Mouse (Mus musculus): ENCODE results near the gene Polr2c. TPM values are rescaled to one million over a fixed set of nuclear protein-coding genes. Genes with fewer than 3 reads are reported as not detected.

Polr2c gene
- polyA plus RNA-seq, 1 experiment from 2014 or later = 117 TPM

DNA sequence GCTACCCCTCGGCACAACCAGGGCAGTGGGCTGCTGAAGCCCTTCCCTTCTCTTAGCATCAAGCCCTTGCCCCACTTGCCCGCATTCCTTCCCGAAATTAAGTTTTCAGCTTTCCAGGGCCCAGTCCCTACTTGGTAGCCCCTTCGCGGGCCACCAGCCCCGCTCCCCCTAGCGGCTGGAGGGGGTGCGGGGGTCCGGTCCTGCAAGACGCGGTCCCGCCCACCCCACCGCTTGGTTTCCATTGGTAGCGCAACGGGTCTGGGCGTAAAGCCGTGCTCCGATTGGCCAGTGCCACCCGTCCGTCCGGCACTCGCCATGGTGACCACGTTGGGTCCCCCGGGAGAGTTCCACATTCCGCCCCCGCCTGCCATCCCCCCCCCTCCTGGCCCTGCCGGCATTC lies 60.1 kb downstream of the Polr2c start:
- Histone ChIP-seq H3K4me3 (replicated peaks) (peak overlapping the region; percentile 52), H3K9ac (replicated peaks) (peak overlapping the region; percentile 48), H3K27me3 (replicated peaks) (peaks cover 33% of the 10 kb centered on the region), H3K4me2 (peak overlapping the region; percentile 79), H3K27ac (replicated peaks) (peak overlapping the region; percentile 59), H3K9me3 (replicated peaks) (no peaks in the 10 kb centered on the region), H3K4me1 (peaks cover 47% of the 10 kb centered on the region), H3K36me3 (no peaks in the 10 kb centered on the region)
- peak; percentile 91 for ATAC-seq (ENCODE audit: low FRiP score)
- WGBS = 0% methylated on average over 27 of the region's 27 CpGs

DNA sequence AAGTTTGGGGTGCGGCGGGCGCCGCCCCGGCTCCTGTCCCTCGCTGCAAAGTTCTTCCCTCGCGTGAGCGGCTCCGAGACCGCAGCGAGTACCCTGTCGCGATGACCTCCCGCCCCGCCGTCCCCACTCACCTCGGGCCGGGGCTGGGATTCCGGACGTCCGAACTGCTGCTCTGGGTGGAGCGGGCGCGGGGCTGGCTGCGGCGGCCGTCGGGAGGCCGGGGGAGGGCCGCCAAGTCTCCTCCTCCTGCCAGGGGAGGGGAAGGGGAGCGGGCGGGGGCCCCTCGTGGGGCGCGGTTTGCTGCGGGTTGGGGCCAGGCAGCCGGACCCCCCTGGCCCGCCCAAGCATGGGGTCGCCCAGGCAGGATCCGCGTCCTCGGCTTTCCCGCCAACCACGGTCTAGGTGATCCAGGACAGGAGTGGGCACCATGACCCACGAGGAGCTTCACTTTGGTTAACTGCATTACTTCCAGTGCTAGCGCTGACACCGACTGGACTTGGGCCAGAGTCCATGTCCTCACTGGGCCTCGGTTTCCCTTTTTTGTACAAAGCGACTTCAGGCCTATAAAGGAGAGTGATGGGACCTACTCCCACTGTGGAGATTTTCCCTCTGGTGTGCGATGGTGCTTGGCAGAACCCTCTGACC lies 60.7 kb downstream of the Polr2c start, which contains the start of gene Ccdc102a:
Gene Ccdc102a (minus strand): TSS at position 248 of the 645 bp plus-strand sequence.
- peak within 1 kb of the TSS; percentile 48 for H3K9ac ChIP-seq (replicated peaks)
- peak within 1 kb of the TSS; percentile 79 for H3K4me2 ChIP-seq
- H3K9me3 ChIP-seq (replicated peaks) = no peaks in the 10 kb centered on the region
- WGBS = 4% methylated on average over 31 of the region's 51 CpGs
- no peaks in the 10 kb centered on the region for H3K36me3 ChIP-seq
- peaks cover 48% of the 10 kb centered on the region for H3K4me1 ChIP-seq
- H3K27me3 ChIP-seq (replicated peaks) = peaks cover 28% of the 10 kb centered on the region
- peak within 1 kb of the TSS; percentile 52 for H3K4me3 ChIP-seq (replicated peaks)
- H3K27ac ChIP-seq (replicated peaks) = peak within 1 kb of the TSS; percentile 59
- ATAC-seq (ENCODE audit: low FRiP score) = peak; percentile 33; the same call in 1 of the 2 replicates

DNA sequence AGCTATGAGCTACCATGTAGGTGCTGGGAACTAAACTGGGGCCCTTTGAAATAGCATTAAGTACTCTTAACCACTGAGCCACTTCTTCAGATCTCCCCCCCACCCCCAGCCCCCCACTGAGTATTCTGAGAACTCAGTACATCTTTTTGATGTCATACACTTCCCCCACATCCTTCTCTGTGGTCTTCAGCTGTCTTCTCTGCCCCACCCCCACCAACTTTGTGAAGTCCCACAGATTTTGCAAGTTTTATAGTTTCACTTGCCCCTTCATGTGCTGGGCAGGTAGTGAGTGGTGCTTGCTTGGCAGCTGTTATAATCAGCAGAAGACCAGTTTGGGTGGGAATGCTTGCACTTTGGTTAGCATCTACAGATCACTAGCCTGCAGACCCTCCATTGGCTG lies 62.0 kb downstream of the Polr2c start:
- H3K4me2 ChIP-seq = no peak overlapping the region
- no peak overlapping the region for H3K4me3 ChIP-seq (replicated peaks)
- peaks cover 39% of the 10 kb centered on the region for H3K4me1 ChIP-seq
- no peaks in the 10 kb centered on the region for H3K9me3 ChIP-seq (replicated peaks)
- H3K36me3 ChIP-seq = no peaks in the 10 kb centered on the region
- H3K27ac ChIP-seq (replicated peaks) = no peak overlapping the region
- no peak overlapping the region for H3K9ac ChIP-seq (replicated peaks)
- ATAC-seq (ENCODE audit: low FRiP score) = no peak
- H3K27me3 ChIP-seq (replicated peaks) = peaks cover 17% of the 10 kb centered on the region

DNA sequence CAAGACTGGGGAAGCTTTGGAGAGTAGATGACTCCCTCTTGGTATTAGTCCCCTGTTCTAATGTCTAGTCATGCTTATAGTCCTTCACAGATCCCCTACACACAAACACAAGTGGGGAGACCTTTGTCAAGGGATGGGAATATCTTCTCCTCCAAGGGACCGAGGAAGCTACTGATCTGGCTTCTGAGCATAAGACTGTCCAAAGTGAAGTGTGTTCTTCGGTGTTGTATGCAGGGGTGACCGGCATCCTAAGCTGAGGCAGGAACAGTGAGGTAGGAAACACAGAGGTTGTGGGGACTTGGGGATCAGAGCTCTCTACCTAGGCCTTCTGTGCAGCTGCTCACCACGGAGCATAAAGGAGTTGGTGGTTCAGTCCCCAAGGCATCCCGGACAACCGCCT lies 64.9 kb downstream of the Polr2c start:
- Histone ChIP-seq H3K4me3 (replicated peaks) (no peak overlapping the region), H3K4me2 (no peak overlapping the region), H3K27ac (replicated peaks) (no peak overlapping the region), H3K27me3 (replicated peaks) (peaks cover 16% of the 10 kb centered on the region), H3K4me1 (peaks cover 15% of the 10 kb centered on the region), H3K36me3 (no peaks in the 10 kb centered on the region), H3K9ac (replicated peaks) (no peak overlapping the region), H3K9me3 (replicated peaks) (no peaks in the 10 kb centered on the region)
- ATAC-seq (ENCODE audit: low FRiP score) = no peak
- 69% methylated on average over 6 of the region's 6 CpGs for WGBS

DNA sequence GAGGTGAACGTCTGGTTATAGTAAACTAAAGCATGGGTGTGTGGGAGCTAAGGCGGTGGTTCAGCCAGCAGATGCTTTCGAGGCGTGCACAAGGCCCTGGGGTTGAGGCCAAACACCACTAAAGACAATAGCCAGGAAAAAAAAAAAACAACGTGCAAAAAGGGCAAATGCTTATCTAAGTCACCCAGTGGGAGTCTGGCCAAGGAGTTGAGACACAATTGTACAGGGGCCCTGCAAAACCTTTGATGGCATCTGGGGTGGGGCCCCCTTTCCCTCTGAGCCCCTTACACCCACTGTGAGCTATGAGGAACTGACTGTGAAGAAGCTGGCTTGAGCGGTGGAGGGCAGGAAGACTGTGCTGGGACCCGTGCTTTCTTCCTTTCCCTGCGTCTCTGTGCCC lies 65.4 kb downstream of the Polr2c start:
- peaks cover 12% of the 10 kb centered on the region for H3K27me3 ChIP-seq (replicated peaks)
- no peaks in the 10 kb centered on the region for H3K36me3 ChIP-seq
- H3K9ac ChIP-seq (replicated peaks) = no peak overlapping the region
- H3K4me2 ChIP-seq = no peak overlapping the region
- WGBS = 29% methylated on average over 8 of the region's 8 CpGs
- no peaks in the 10 kb centered on the region for H3K9me3 ChIP-seq (replicated peaks)
- no peak overlapping the region for H3K27ac ChIP-seq (replicated peaks)
- no peak for ATAC-seq (ENCODE audit: low FRiP score)
- peaks cover 11% of the 10 kb centered on the region for H3K4me1 ChIP-seq
- H3K4me3 ChIP-seq (replicated peaks) = no peak overlapping the region

Other genes with a start within 250 kb of the Polr2c start
- gene Arl2bp, start 190.8 kb upstream of the Polr2c start, polyA plus RNA-seq (2015; fragmentation: Nextera tagmentation; extraction: Ambion mirVana) = 179 and 182 TPM in 2 replicates
- 3.9 and 8.6 TPM in 2 replicates for gene Pllp, start 161.2 kb upstream of the Polr2c start, polyA plus RNA-seq (2015; fragmentation: Nextera tagmentation; extraction: Ambion mirVana)
- gene Ccl22, start 111.9 kb upstream of the Polr2c start, polyA plus RNA-seq (2015; fragmentation: Nextera tagmentation; extraction: Ambion mirVana) = 0.10 TPM in 1 of 2 replicates, not detected in the other
- gene Cx3cl1, start 85.4 kb upstream of the Polr2c start, polyA plus RNA-seq (2015; fragmentation: Nextera tagmentation; extraction: Ambion mirVana) = 56.7 and 57.0 TPM in 2 replicates
- gene Ccl17, start 47.0 kb upstream of the Polr2c start, polyA plus RNA-seq (2015; fragmentation: Nextera tagmentation; extraction: Ambion mirVana) = 0.92 and 1.1 TPM in 2 replicates
- 61.4 and 66.6 TPM in 2 replicates for gene Coq9, start 19.1 kb upstream of the Polr2c start, polyA plus RNA-seq (2015; fragmentation: Nextera tagmentation; extraction: Ambion mirVana)
- 177 and 195 TPM in 2 replicates for gene Ciapin1, start 19.1 kb upstream of the Polr2c start, polyA plus RNA-seq (2015; fragmentation: Nextera tagmentation; extraction: Ambion mirVana)
- 100 and 116 TPM in 2 replicates for gene Dok4, start 18.9 kb downstream of the Polr2c start, polyA plus RNA-seq (2015; fragmentation: Nextera tagmentation; extraction: Ambion mirVana)
- gene Ccdc102a, start 60.6 kb downstream of the Polr2c start, polyA plus RNA-seq (2015; fragmentation: Nextera tagmentation; extraction: Ambion mirVana) = 6.2 and 13.2 TPM in 2 replicates
- gene Adgrg5, start 66.2 kb downstream of the Polr2c start, polyA plus RNA-seq (2015; fragmentation: Nextera tagmentation; extraction: Ambion mirVana) = 0.28 and 1.3 TPM in 2 replicates
- gene Adgrg1, start 117.3 kb downstream of the Polr2c start, polyA plus RNA-seq (2015; fragmentation: Nextera tagmentation; extraction: Ambion mirVana) = 80.9 and 96.9 TPM in 2 replicates
- gene Adgrg3, start 160.2 kb downstream of the Polr2c start, polyA plus RNA-seq (2015; fragmentation: Nextera tagmentation; extraction: Ambion mirVana) = 0.95 and 4.7 TPM in 2 replicates
- 1.2 and 1.8 TPM in 2 replicates for gene Drc7, start 197.7 kb downstream of the Polr2c start, polyA plus RNA-seq (2015; fragmentation: Nextera tagmentation; extraction: Ambion mirVana)
- 41.5 and 43.3 TPM in 2 replicates for gene Katnb1, start 223.7 kb downstream of the Polr2c start, polyA plus RNA-seq (2015; fragmentation: Nextera tagmentation; extraction: Ambion mirVana)

Measured in neural tube, embryonic 15.5 days (tissue).